Mouse (Mus musculus): ENCODE results near the gene Gsg1. TPM values are rescaled to one million over a fixed set of nuclear protein-coding genes. Genes with fewer than 3 reads are reported as not detected.

The Gsg1 gene
- polyA plus RNA-seq, 1 experiment: not detected

GRCm38 (mm10) chr6:135279286-135279685 lies 25.1 kb upstream of the Gsg1 start:
- no peak overlapping the region for H3K27ac ChIP-seq (ENCODE audit: insufficient read depth, low read length)
- H3K4me3 ChIP-seq (ENCODE audit: insufficient read depth, low read length): no peak overlapping the region
- no peaks in the 10 kb centered on the region for H3K4me1 ChIP-seq (ENCODE audit: control insufficient read depth, insufficient read depth, low read length)
- no peak for TF ChIP-seq CTCF (IDR thresholded peaks at IDR 0.05; ENCODE audit: borderline replicate concordance, insufficient read depth, low read length)
- no peak for TF ChIP-seq POLR2A (IDR thresholded peaks at IDR 0.05; ENCODE audit: low read depth, low read length)

DNA sequence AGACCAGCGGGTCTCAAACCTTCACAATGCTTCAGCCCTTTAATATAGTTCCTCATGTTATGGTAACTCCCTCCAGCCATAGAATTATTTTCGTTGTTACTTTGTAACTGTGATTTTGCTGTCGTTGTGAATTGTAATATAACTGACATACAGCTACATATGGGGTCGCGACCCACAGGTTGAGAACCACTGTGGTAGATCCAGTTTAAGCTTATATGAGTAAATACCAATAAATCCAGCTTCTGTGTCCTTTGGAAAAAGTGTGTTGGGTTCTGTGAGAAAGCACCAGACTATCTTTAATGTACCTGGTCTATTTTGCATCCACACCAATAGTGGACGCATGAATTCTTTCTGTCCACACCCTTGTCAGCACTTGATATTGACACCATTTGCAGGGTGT lies 24.2 kb upstream of the Gsg1 start:
- H3K27ac ChIP-seq (ENCODE audit: insufficient read depth, low read length): no peak overlapping the region
- no peak overlapping the region for H3K4me3 ChIP-seq (ENCODE audit: insufficient read depth, low read length)
- TF ChIP-seq POLR2A (IDR thresholded peaks at IDR 0.05; ENCODE audit: low read depth, low read length) (no peak), CTCF (IDR thresholded peaks at IDR 0.05; ENCODE audit: borderline replicate concordance, insufficient read depth, low read length) (no peak)
- H3K4me1 ChIP-seq (ENCODE audit: control insufficient read depth, insufficient read depth, low read length): no peaks in the 10 kb centered on the region

DNA sequence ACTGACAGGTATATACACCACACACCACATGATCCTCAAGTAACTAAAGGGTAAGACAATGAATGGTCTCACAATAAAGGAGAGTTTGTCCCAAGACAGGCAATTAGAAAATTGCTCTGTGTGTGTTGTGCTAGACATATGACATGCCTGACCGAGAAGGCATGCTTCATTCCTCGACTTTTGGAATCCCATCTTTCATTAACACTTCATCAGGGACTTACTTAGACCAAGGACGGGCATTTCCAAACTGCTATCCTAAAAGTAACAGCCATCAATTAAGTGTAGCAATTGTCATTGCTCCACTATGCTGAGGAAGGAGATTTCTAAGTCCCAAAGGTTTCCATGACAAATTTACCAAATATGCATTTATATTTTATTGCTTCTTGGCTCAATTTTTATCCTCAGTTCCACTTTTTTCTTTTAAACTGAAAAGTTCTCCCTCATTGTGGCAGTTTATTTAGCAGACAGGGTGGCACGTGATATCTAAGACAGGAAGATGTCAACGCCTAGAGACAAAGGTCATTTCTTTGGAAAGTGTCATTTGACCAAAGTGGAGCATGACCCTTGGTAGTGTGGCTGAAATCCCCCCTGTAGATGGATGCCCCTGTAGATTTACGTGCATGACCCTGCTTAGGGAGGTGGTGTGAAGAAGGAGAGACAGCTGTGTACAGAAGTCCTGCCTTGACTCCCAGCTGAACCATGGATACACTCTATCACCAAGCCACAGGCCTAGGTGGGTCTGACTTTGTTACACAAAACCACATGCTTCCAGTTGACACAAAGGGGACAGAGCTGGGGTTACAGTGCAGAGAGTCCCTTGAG lies 22.5 kb upstream of the Gsg1 start:
- Histone ChIP-seq H3K4me1 (ENCODE audit: control insufficient read depth, insufficient read depth, low read length) (no peaks in the 10 kb centered on the region; the same call in 1 of the 2 replicates), H3K4me3 (ENCODE audit: insufficient read depth, low read length) (no peak overlapping the region), H3K27ac (ENCODE audit: insufficient read depth, low read length) (peak overlapping the region; percentile 13; the same call in 1 of the 2 replicates)
- TF ChIP-seq CTCF (IDR thresholded peaks at IDR 0.05; ENCODE audit: borderline replicate concordance, insufficient read depth, low read length) (no peak), POLR2A (IDR thresholded peaks at IDR 0.05; ENCODE audit: low read depth, low read length) (no peak)

DNA sequence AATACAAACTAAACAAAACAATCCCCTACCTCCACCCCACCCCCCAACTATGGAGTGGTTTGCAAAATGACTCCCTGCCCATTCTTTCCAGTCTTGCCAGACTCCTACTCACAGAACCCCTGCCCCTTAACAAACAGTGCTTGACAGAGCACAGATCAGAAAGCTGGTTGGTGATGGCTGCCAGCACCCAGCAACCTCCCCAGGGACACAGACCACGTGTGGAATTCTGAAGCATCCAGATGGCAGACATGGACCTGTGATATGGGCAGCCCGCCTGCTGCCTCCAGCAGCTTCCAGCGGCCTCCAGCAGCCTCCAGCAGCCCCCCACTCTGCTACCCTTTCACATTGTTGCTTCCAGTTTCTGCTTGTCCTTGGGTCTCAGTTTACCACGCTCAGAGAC lies 21.1 kb upstream of the Gsg1 start:
- no peak for TF ChIP-seq POLR2A (IDR thresholded peaks at IDR 0.05; ENCODE audit: low read depth, low read length)
- TF ChIP-seq CTCF (IDR thresholded peaks at IDR 0.05; ENCODE audit: borderline replicate concordance, insufficient read depth, low read length): no peak
- H3K27ac ChIP-seq (ENCODE audit: insufficient read depth, low read length): no peak overlapping the region
- no peaks in the 10 kb centered on the region; the same call in 1 of the 2 replicates for H3K4me1 ChIP-seq (ENCODE audit: control insufficient read depth, insufficient read depth, low read length)
- H3K4me3 ChIP-seq (ENCODE audit: insufficient read depth, low read length): no peak overlapping the region

DNA sequence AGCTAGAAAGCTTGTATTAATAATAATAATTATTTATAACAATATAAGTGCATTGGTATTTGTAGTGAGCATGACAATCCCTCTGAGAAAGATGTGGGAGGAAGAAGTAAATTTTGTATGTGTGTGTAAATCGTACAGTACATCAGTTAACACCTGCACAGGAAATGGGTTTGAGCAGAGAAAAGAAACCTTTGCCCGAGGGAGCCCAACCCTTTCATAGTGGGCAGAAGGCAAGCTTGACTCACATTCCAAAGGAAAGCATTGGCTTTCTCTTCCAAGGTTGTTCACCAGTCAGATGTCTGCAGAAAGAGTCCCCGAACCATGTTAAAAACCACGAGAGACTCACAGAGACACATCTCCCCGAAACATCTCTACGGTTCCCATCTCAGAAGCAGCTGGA lies 18.9 kb upstream of the Gsg1 start:
- Histone ChIP-seq H3K4me3 (ENCODE audit: insufficient read depth, low read length) (no peak overlapping the region), H3K4me1 (ENCODE audit: control insufficient read depth, insufficient read depth, low read length) (no peaks in the 10 kb centered on the region; the same call in 1 of the 2 replicates), H3K27ac (ENCODE audit: insufficient read depth, low read length) (no peak overlapping the region)
- no peak for TF ChIP-seq POLR2A (IDR thresholded peaks at IDR 0.05; ENCODE audit: low read depth, low read length)
- TF ChIP-seq CTCF (IDR thresholded peaks at IDR 0.05; ENCODE audit: borderline replicate concordance, insufficient read depth, low read length): no peak

DNA sequence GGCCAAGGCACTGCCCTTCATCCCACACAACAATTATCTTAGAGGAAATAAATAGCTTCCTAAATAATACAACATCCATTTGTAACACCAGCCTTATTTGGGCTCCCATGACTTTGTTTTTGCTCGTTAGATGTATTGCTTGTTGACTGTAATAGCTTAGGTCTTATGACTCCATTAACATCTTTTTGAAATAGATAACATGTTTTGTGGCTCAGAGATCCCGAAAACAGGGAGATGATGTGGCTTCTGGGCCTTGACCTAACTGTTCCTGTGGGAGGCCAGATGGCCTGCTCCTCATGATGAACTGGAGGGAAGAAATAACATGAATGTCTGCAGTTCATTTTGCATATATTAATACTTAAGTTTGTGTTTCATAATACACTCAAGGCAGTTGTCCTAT lies 17.6 kb upstream of the Gsg1 start:
- TF ChIP-seq POLR2A (IDR thresholded peaks at IDR 0.05; ENCODE audit: low read depth, low read length) (no peak), CTCF (IDR thresholded peaks at IDR 0.05; ENCODE audit: borderline replicate concordance, insufficient read depth, low read length) (no peak)
- no peak overlapping the region for H3K27ac ChIP-seq (ENCODE audit: insufficient read depth, low read length)
- H3K4me1 ChIP-seq (ENCODE audit: control insufficient read depth, insufficient read depth, low read length): no peaks in the 10 kb centered on the region; the same call in 1 of the 2 replicates
- H3K4me3 ChIP-seq (ENCODE audit: insufficient read depth, low read length): no peak overlapping the region

GRCm38 (mm10) chr6:135269626-135270025 lies 15.5 kb upstream of the Gsg1 start:
- Histone ChIP-seq H3K4me3 (ENCODE audit: insufficient read depth, low read length) (no peak overlapping the region), H3K27ac (ENCODE audit: insufficient read depth, low read length) (no peak overlapping the region), H3K4me1 (ENCODE audit: control insufficient read depth, insufficient read depth, low read length) (peaks cover 5% of the 10 kb centered on the region)
- TF ChIP-seq POLR2A (IDR thresholded peaks at IDR 0.05; ENCODE audit: low read depth, low read length): no peak
- TF ChIP-seq CTCF (IDR thresholded peaks at IDR 0.05; ENCODE audit: borderline replicate concordance, insufficient read depth, low read length): no peak

DNA sequence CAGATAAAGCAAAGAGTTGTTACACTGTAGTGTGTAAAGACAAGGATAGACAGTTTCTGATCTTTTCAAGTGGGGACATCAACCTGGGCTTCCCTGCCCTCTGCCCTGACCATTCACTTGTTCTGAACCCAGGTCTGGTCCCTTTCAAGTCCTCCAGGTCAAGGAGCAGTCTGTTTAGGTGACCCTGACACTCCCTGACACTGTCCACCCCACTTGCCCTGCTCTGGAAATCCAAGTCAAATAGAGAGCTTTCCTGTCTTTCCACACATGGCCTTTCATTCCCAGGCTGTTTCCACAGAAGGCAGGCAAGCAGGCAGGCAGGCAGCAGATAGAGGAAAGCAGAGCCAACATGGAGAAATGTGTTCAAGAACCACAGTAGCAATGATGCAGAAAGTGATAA lies 14.2 kb upstream of the Gsg1 start:
- TF ChIP-seq CTCF (IDR thresholded peaks at IDR 0.05; ENCODE audit: borderline replicate concordance, insufficient read depth, low read length) (no peak), POLR2A (IDR thresholded peaks at IDR 0.05; ENCODE audit: low read depth, low read length) (no peak)
- Histone ChIP-seq H3K4me1 (ENCODE audit: control insufficient read depth, insufficient read depth, low read length) (peaks cover 5% of the 10 kb centered on the region), H3K4me3 (ENCODE audit: insufficient read depth, low read length) (no peak overlapping the region), H3K27ac (ENCODE audit: insufficient read depth, low read length) (no peak overlapping the region)

- TF ChIP-seq POLR2A (IDR thresholded peaks at IDR 0.05; ENCODE audit: low read depth, low read length) (no peak), CTCF (IDR thresholded peaks at IDR 0.05; ENCODE audit: borderline replicate concordance, insufficient read depth, low read length) (no peak)
- Histone ChIP-seq H3K4me3 (ENCODE audit: insufficient read depth, low read length) (no peak overlapping the region), H3K27ac (ENCODE audit: insufficient read depth, low read length) (no peak overlapping the region), H3K4me1 (ENCODE audit: control insufficient read depth, insufficient read depth, low read length) (peaks cover 5% of the 10 kb centered on the region)
Observed at GRCm38 (mm10) chr6:135267221-135267620, 13.1 kb upstream of the Gsg1 start.

DNA sequence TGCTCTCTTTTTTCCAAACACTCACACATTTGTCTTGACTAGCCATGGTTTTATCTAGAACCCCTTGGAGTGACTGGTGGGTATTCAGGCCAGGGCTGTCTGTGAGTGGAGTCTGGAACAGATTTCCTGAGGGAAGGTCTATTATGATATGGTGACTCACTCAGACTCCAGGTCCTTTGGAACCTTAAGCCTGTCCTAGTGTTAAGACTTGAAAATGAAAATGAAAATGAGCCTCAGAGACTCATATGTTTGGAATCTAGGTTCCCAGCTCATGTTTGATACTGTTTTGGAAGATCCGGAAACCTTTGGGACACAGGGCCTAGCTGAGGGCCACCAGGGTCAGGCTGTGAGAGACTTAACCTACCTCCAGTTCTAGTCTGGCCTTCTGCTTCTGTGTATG lies 11.9 kb upstream of the Gsg1 start:
- no peak overlapping the region for H3K4me3 ChIP-seq (ENCODE audit: insufficient read depth, low read length)
- TF ChIP-seq POLR2A (IDR thresholded peaks at IDR 0.05; ENCODE audit: low read depth, low read length): no peak
- H3K4me1 ChIP-seq (ENCODE audit: control insufficient read depth, insufficient read depth, low read length): peaks cover 5% of the 10 kb centered on the region
- peak overlapping the region; percentile 78 for H3K27ac ChIP-seq (ENCODE audit: insufficient read depth, low read length)

All from embryonic fibroblast, embryonic 13.5 days (primary cell).